ENCODE assay signal across 8 mouse cellular contexts in the genomic region with DNA sequence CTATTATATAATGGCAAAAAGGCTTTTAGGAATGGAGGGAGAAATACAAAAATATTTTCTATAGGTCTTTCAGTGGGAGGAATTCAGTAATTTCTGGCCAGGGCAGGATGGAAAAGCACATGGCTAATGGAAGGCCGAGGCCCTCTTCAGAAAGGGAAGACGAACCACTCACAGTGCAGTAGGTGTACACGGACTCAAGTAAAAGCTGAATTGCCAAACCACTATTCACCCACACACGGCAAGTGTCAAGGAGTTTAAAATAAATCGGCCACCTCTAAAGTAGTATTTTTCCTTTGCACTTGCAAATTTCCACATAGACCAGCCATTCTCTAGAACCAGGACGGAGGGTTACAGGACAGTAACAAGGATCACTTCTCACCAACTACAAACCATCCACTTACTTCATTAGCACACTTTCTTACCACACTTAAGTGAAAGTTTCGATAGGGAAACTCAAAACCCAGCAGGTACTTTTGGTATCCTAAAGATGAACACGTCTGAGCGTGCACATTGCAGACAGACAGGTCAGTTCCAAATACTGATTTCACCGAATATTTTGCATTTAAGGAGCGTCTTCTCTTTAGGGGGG. TPM values are rescaled to one million over a fixed set of nuclear protein-coding genes. Genes with fewer than 3 reads are reported as not detected.
A peak's percentile ranks its signal among the peaks of the same experiment; 100 is the strongest.
DNase-seq lines count a peak whose midpoint lies in the region; ATAC-seq and TF ChIP-seq lines count a peak whose summit lies in the region.

No protein-coding gene starts in this region.

- no peak for TF ChIP-seq POLR2A in heart, adult 2 months (IDR thresholded peaks at IDR 0.05; ENCODE audit: insufficient read depth, low read depth, low read length)

- 4% methylated on average over 11 of the region's 11 CpGs for WGBS in heart, adult 2 months
- 4% methylated on average over 11 of the region's 11 CpGs for WGBS in forebrain, postnatal 0 days
- WGBS in liver, postnatal 0 days (ENCODE audit: insufficient replicate concordance): 15% methylated on average over 11 of the region's 11 CpGs

- peak overlapping the region; percentile 99 for H3K9ac ChIP-seq in heart, adult 2 months (ENCODE audit: low read depth, low read length)
- peak overlapping the region; percentile 100 for H3K9ac ChIP-seq in forebrain, postnatal 0 days
- H3K9ac ChIP-seq in liver, postnatal 0 days (replicated peaks): peak overlapping the region; percentile 93

- TF ChIP-seq CTCF in heart, adult 2 months (IDR thresholded peaks at IDR 0.05): no peak
- no peak for TF ChIP-seq CTCF in forebrain, postnatal 0 days (IDR thresholded peaks at IDR 0.05; ENCODE audit: low read depth)
- no peak for TF ChIP-seq CTCF in liver, postnatal 0 days (IDR thresholded peaks at IDR 0.05; ENCODE audit: low read depth)

- peak overlapping the region; percentile 84 for H3K4me3 ChIP-seq in heart, adult 2 months
- H3K4me3 ChIP-seq in forebrain, postnatal 0 days (ENCODE audit: low read depth, low read length): peak overlapping the region; percentile 100
- peak overlapping the region; percentile 90 for H3K4me3 ChIP-seq in liver, postnatal 0 days (ENCODE audit: low read depth, low read length)

- no peak for ATAC-seq in forebrain, postnatal 0 days
- no peak for ATAC-seq in liver, postnatal 0 days

- no peaks in the 10 kb centered on the region for H3K27me3 ChIP-seq in heart, adult 2 months (ENCODE audit: control insufficient read depth, insufficient read depth, low read length)
- no peaks in the 10 kb centered on the region for H3K27me3 ChIP-seq in forebrain, postnatal 0 days (ENCODE audit: insufficient read depth, low read length)
- no peaks in the 10 kb centered on the region for H3K27me3 ChIP-seq in liver, postnatal 0 days (ENCODE audit: insufficient read depth, low read length)

- TF ChIP-seq EP300 in heart, adult 2 months (IDR thresholded peaks at IDR 0.05; ENCODE audit: insufficient read depth, low read depth, low read length): no peak
- TF ChIP-seq EP300 in liver, postnatal 0 days (IDR thresholded peaks at IDR 0.05; ENCODE audit: low read depth): no peak

- H3K36me3 ChIP-seq in heart, adult 2 months (ENCODE audit: control insufficient read depth, insufficient read depth, low read length): peaks cover 16% of the 10 kb centered on the region
- peaks cover 7% of the 10 kb centered on the region; the same call in 1 of the 2 replicates for H3K36me3 ChIP-seq in forebrain, postnatal 0 days (ENCODE audit: insufficient read depth)
- no peaks in the 10 kb centered on the region; the same call in 1 of the 2 replicates for H3K36me3 ChIP-seq in liver, postnatal 0 days (replicated peaks; ENCODE audit: insufficient read depth, low read length)

- peaks cover 15% of the 10 kb centered on the region for H3K4me1 ChIP-seq in heart, adult 2 months (ENCODE audit: control insufficient read depth, insufficient read depth, low read length)
- H3K4me1 ChIP-seq in forebrain, postnatal 0 days (ENCODE audit: insufficient read depth): peaks cover 14% of the 10 kb centered on the region
- peaks cover 15% of the 10 kb centered on the region for H3K4me1 ChIP-seq in liver, postnatal 0 days (ENCODE audit: insufficient read depth)

- intact Hi-C loops in heart, adult 2 months (cut with DNase I): loop anchor here (2.0 to 5.0 kb wide), 3 partner anchors 34 to 170 kb away; no protein-coding TSS in a partner anchor
- intact Hi-C loops in heart, postnatal 25 days (cut with DNase I): loop anchor here (2.0 to 10.0 kb wide), 5 partner anchors 34 to 167 kb away; no protein-coding TSS in a partner anchor

- H3K4me2 ChIP-seq in forebrain, postnatal 0 days (ENCODE audit: low read depth): peak overlapping the region; percentile 60
- peak overlapping the region; percentile 77 for H3K4me2 ChIP-seq in liver, postnatal 0 days (ENCODE audit: low read depth, low read length)

- H3K9me3 ChIP-seq in forebrain, postnatal 0 days (ENCODE audit: low read length): no peaks in the 10 kb centered on the region
- H3K9me3 ChIP-seq in liver, postnatal 0 days (ENCODE audit: low read length): no peaks in the 10 kb centered on the region

- no peak for DNase-seq in heart, adult 2 months
- no peak for DNase-seq in heart, postnatal 25 days (ENCODE audit: low spot score)
- peak; percentile 38 for DNase-seq in MN1 (ENCODE audit: low spot score)
- no peak for DNase-seq in forebrain, postnatal 0 days
- no peak for DNase-seq in liver, postnatal 0 days
- no peak for DNase-seq in right cerebral cortex, adult 2 months (ENCODE audit: low spot score in 2 of 2)
- no peak for DNase-seq in Muller cell, postnatal 12 days (ENCODE audit: inconsistent ontology term)
- DNase-seq in cerebellum, postnatal 4 days (ENCODE audit: low spot score in 2 of 2): no peak

- H3K27ac ChIP-seq in heart, adult 2 months: peak overlapping the region; percentile 99
- H3K27ac ChIP-seq in forebrain, postnatal 0 days (ENCODE audit: low read depth, low read length): peak overlapping the region; percentile 99
- H3K27ac ChIP-seq in liver, postnatal 0 days (ENCODE audit: low read depth): peak overlapping the region; percentile 95

- peaks cover 15% of the 10 kb centered on the region for H3K79me2 ChIP-seq in heart, adult 2 months (replicated peaks; ENCODE audit: control insufficient read depth, insufficient read depth, low read length)

RNA-seq across cellular contexts. Expression of gene Tnpo1, which starts 1.2 kb away (rescaled TPM):
- total RNA-seq in heart, adult 2 months (2021): 10 to 100 TPM; 58.9 to 60.4 TPM
- 16.1 and 31.2 TPM in 2 replicates for polyA plus RNA-seq in heart, adult 2 months (2012; rRNA removed)
- total RNA-seq in heart, postnatal 25 days (2021): 10 to 100 TPM; 73.0 to 73.3 TPM
- 70.6 and 73.5 TPM in 2 replicates for total RNA-seq in forebrain, postnatal 0 days (2014; rRNA removed)
- 15.1 and 16.2 TPM in 2 replicates for polyA plus RNA-seq in forebrain, postnatal 0 days (2015; fragmentation: Nextera tagmentation; extraction: Ambion mirVana)
- polyA plus RNA-seq in liver, postnatal 0 days (2015; fragmentation: Nextera tagmentation; extraction: Ambion mirVana): 9.6 and 14.0 TPM in 2 replicates

RNA-seq across cellular contexts. Expression of gene 1700024P04Rik, which starts 59.4 kb away (rescaled TPM):
- total RNA-seq in heart, adult 2 months (2021): not detected
- not detected in 2 replicates for polyA plus RNA-seq in heart, adult 2 months (2012; rRNA removed)
- not detected for total RNA-seq in heart, postnatal 25 days (2021)
- total RNA-seq in forebrain, postnatal 0 days (2014; rRNA removed): not detected in 2 replicates
- not detected in 2 replicates for polyA plus RNA-seq in forebrain, postnatal 0 days (2015; fragmentation: Nextera tagmentation; extraction: Ambion mirVana)
- not detected in 2 replicates for polyA plus RNA-seq in liver, postnatal 0 days (2015; fragmentation: Nextera tagmentation; extraction: Ambion mirVana)
